ENCODE assay signal across 17 mouse cellular contexts in the genomic region with DNA sequence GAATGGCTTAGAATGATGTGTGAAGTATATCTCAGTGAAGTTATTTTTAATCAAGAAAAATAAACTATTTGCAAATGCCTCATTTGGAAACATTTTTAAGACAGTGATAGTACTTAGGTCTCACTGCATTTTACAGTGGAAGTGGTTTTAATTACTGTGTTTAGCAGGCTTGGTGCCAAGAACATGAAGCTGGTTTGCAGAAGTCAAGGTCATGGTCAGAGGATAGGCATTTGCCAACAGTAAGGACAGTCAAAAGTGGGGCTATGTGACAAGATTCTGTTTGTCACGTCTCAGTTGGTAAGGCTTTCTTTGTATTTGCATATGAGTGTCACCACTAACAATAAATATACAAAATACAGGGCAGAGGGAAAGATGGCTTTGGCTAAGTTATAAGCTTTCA.
"Had no signal": no experiment of that assay in that cellular context is flagged by ENCODE, and none has a peak within 500 bp of the region (broad histone marks: within the 10 kb centered on the region; RNA-seq: fewer than 3 reads in every experiment).

No protein-coding gene starts in this region.

- DNase-seq: kidney, postnatal 14 days; kidney, postnatal 4 days; left cerebral cortex, postnatal 4 days; liver, embryonic 13.5 days; lung, adult 2 months; right cerebral cortex, adult 18-20 months; right cerebral cortex, postnatal 14 days; right cerebral cortex, postnatal 4 days; thymus, postnatal 25 days had no signal

- H3K4me2 ChIP-seq: limb, embryonic 12.5 days; limb, embryonic 15.5 days; liver, embryonic 13.5 days; midbrain, embryonic 12.5 days; midbrain, embryonic 15.5 days; neural tube, embryonic 12.5 days; neural tube, embryonic 15.5 days; stomach, embryonic 15.5 days had no signal

- ATAC-seq: midbrain, embryonic 15.5 days had no signal

- H3K9ac ChIP-seq: limb, embryonic 12.5 days; limb, embryonic 15.5 days; liver, embryonic 13.5 days; midbrain, embryonic 12.5 days; midbrain, embryonic 15.5 days; neural tube, embryonic 12.5 days; neural tube, embryonic 15.5 days; stomach, embryonic 15.5 days had no signal

- H3K36me3 ChIP-seq: limb, embryonic 12.5 days; limb, embryonic 15.5 days; liver, embryonic 13.5 days; midbrain, embryonic 12.5 days; midbrain, embryonic 15.5 days; neural tube, embryonic 12.5 days; neural tube, embryonic 15.5 days; stomach, embryonic 15.5 days had no signal

- H3K4me3 ChIP-seq: limb, embryonic 12.5 days; limb, embryonic 15.5 days; liver, embryonic 13.5 days; midbrain, embryonic 12.5 days; midbrain, embryonic 15.5 days; neural tube, embryonic 12.5 days; neural tube, embryonic 15.5 days; stomach, embryonic 15.5 days had no signal

- H3K27me3 ChIP-seq: limb, embryonic 12.5 days; limb, embryonic 15.5 days; liver, embryonic 13.5 days; midbrain, embryonic 12.5 days; midbrain, embryonic 15.5 days; neural tube, embryonic 12.5 days; neural tube, embryonic 15.5 days; stomach, embryonic 15.5 days had no signal

- H3K4me1 ChIP-seq: limb, embryonic 12.5 days; limb, embryonic 15.5 days; liver, embryonic 13.5 days; midbrain, embryonic 12.5 days; midbrain, embryonic 15.5 days; neural tube, embryonic 12.5 days; neural tube, embryonic 15.5 days; stomach, embryonic 15.5 days had no signal

- H3K9me3 ChIP-seq: limb, embryonic 12.5 days; limb, embryonic 15.5 days; liver, embryonic 13.5 days; midbrain, embryonic 12.5 days; midbrain, embryonic 15.5 days; neural tube, embryonic 12.5 days; neural tube, embryonic 15.5 days; stomach, embryonic 15.5 days had no signal

- H3K27ac ChIP-seq: limb, embryonic 12.5 days; limb, embryonic 15.5 days; liver, embryonic 13.5 days; macrophage; midbrain, embryonic 12.5 days; midbrain, embryonic 15.5 days; neural tube, embryonic 12.5 days; neural tube, embryonic 15.5 days; stomach, embryonic 15.5 days had no signal
